Mouse (Mus musculus): ENCODE results near the gene Qprt.

Qprt gene

DNA sequence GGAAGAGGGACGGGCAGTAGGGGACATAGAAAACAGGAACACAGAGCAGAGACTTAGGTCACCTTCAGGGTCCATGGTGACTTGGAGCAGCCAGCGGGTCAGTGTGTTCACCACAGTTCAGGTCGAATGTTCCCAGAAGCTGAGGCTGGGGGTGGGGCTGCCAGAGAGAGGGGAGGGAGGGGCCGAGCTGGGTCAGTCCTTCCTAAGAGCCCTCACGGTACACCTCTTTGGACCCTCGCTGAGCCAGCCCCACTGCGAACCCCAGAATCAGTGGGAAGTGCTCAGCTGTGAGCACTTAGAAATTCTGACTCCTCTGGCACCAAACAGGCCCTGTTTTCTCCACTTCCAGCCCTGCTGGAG, at the start of gene Qprt:
Qprt (minus strand) TSS at position 316 of the 360 bp plus-strand sequence.
- no peak for DNase-seq

DNA sequence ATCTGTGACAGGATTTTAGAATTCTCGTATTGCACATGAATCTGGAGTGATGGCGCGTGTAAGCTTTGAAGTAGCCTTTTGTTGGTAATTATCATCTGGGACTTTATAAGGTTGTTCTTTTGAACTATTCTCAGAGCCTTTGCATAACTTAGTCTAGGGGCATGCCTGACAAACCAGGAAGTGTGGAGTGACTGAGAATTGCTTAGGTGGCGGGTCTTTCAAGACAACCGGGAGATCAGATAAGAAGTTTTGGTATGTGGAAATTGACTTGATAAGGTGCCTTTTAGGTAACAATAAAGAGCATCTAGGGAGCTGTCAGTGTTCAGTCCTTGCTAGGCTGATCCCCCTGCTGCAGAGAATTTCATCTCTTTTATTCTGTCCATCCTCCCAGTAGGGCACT, 44.5 kb upstream of the Qprt start:
- no peak for DNase-seq

DNA sequence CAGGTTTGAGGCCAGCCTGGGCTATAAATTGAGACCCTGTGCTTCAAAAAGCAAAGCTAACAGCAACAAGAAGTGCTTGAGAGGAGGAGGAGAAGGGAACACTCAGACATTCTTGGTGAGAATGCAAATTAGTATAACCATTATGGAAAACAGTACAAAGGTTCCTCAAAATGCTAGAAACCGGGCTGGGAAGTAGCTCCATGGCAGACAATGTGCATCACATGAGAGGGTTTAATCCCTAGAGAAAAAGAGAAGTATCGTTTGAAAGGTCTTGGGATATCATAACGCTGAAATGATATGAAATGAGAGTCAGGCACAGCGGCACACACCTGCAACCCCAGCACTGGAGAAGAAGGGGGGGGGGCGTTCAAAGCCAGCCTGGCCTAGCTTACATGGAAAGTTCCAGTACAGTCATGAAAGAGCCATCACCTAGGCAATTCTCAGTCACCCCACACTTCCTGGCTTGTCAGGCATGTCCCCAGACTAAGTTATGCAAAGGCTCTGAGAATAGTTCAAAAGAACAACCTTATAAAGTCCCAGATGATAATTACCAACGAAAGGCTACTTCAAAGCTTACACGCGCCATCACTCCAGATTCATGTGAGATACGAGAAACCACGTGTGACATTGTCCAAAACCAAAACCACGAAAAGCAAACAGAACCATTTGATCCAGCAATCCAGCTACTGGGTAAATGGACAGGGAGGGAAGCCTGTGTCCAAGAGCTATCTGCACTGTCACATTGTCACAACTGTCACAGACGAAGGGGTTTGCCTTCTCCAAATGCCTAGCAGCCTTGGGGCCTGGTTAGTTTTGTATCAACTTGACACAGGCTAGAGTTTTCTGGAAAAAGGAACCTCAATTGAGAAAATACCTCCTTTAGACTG, 43.8 kb upstream of the Qprt start:
- DNase-seq: no peak

DNA sequence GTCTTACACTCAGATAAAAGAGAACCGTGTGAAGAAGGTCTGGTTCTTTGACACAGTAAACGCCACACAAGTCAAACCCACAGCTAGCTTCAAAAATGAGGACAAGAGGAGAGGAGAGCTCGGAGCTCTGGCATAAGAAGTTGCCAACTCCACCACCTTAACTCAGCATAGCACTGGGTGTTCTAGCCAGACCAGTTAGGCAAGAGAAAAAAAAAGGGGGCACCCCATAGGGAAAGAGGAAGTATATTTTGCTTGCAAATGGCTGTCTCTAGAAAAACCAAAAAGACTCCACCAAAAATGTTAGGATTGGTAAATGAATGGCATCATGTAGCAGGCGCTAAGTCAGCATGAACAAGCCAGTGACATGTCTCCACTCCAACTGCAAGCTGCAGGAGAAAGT, 42.0 kb upstream of the Qprt start:
- DNase-seq: no peak

DNA sequence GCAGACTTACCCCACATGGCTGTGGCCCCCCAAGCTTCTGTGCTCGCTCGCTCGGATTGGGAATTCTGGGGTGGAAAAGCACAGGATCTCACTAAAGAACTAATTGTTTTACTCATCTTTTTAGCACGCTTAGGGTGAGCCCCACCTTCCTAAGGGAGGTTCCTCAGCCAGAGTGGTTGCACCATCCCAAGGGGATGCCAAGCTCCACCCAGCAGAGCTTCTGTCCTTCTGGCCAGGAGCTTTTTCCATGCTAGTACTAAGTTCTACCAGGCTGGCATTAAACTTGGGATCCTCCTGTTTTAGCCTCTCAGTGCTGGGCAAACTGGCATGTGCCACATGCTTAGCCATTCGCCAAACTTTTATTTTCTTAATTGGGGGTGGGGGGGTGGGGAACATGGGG, 40.5 kb upstream of the Qprt start:
- DNase-seq: no peak

DNA sequence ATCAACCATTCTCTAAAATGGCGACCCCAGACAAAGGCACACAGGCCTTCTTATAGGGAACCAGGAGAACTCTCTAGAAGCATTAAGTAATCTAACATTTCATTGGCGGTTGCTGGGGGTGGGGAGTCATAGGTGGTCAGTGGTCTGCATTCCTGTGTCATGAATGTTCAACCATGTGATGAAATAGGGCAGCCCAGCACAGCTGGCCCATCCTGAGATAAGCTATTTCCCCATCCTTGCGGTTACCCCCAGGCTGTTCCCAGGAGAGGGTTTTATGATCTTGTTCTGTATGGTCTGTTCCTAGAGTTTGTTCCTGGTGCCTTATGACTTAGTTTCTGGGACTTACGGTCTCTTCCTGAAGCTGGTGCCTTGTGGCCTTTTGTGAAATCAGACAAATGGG, 35.5 kb upstream of the Qprt start:
- peak; percentile 96 for DNase-seq

DNA sequence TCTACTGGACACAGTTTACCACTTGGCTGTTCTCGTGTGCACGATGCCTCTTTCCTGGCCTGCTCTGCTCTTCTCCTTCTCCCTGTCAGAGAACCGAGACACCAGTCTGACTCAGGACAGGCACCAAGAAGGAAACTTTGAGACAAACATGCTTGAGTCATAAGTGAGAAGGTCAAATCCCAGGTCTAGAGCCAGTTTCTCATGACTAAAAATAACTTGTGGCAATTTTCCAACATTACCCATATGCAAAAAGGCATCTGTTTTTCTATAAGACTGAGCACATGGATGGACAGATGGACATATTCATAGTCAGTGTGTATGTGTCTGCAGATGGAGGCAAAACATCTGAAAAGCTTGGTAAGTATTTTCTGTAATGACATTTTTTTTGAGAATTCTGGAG, 31.5 kb upstream of the Qprt start:
- no peak for DNase-seq

DNA sequence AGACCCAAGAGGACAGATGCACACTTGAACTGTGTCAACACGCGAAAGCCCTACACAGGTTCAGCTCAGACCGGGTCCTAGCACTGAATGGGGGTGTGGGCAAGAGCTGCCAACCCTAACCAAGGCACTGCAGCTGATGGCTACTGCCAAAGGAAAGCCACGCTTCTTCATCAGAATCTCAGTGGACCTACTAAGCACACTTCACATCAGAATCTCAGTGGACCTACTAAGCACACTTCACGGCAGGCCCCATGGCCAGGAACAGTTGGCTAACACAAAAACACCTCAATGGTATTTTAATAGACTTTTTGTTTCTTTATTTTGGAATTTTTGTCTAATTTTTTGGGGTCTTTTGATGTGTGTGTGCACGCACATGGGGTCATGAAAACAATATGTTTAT, 30.4 kb upstream of the Qprt start:
- no peak for DNase-seq

DNA sequence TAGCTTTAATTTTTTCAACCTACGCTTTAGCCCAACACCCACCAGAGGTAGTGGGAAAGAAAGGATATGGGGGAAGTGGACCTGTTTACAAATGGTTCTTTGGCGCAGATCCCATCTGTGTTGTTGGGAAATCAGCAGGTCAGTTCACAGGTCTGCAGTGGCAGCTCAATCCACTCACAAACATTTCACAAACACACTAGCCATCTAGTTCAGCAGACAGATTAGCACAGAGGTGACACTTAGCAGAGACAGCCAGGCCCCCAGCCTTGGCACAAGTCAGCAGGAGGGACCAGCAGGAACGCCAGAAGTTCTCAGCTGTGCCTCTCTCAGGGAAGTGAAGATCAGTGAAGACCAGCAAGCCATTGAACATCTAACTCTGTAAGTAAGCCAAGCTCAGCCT, 25.9 kb upstream of the Qprt start:
- DNase-seq: no peak

DNA sequence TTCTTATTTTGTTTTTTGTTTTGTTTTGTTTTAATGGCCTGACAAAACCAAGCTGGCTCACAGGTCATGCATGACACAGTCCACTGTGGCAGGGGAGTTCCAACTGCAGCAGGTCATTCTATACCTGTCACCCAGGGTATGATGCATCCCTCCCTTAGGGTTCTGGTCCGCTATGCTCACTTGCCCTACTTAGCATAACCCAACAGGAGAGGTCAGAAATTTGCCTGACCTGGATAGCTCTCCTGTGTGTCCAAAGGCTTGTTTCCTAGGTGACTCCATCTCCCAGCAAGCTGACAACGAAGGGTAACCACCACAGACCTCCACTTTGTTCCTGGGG, 24.2 kb upstream of the Qprt start:
- no peak for DNase-seq

DNA sequence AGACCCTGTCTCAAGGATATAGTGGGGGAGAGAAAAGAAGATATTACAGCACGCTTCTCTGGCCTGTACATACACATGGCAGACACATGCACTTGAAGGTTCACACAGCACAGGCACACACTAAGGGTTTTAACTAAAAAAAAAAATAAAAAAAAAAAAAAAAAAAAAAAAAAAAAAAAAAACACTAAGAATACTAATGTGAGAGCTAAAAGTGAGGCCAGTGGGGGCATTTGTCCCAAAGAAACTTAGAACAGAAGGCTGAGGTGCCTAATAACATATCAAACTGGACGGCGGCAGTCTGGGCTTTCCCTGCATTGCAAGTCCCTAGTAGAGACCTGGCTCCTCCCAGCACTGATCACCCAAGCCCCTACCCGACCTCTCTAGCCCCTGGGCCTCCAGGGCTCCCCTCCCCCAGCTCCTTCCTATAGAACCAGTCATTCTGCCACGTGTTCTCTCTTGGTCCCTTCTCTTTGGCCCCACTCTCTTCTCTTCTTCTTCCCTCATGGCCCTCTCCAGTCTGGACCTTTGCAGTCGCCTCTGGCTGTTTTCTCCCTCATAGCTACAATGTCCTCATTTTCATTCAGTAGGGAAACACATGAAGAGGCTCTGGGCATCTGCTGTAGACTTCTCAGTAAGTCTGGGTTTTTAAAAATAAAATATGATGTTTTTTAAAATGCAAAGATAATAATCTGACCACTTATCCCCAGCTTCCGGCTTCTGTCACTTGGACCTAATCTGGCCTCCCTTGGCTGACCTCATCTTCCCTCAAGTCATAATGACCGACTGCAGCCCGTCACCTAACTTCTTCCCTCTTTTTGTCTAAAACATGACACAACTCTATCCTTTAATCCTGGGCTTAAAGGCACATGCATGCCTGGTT, 23.6 kb upstream of the Qprt start:
- no peak for DNase-seq

DNA sequence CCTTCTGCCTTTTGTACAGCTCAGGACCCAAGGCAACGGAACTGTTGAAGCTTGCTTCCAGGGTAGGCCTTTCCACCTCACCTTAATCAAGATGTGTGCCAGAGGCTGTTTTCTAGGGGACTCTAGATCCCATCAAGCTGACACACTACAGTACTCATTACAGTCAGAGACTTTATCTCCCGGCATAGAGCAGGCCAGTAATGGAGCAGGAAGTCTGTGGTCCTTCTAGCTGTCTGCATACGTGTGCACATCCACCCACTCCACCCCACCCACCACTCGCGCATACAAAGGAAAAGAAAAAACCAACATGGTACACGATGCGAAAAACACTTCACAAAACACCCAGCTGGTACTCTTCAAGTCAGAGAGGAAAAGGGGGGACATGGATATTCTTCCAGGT, 22.4 kb upstream of the Qprt start:
- no peak for DNase-seq

DNA sequence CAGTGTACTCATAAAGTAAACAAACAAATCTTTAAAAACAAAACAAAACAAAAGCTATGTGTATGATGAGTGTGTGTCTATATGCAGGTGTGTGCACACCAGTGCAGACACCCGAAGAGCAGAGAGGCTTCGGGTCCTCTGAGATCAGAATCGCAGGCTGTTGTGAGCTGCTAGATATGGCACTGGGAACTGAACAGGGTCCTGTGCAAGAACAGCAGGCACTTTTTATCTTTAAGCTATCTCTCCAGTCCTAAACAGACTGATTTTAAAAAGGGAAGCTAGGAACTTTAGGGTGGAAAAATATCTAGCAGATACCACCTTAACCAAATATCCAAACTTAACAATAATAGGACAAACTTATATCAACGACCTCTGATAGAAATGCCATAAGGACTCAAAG, 20.6 kb upstream of the Qprt start:
- no peak for DNase-seq

DNA sequence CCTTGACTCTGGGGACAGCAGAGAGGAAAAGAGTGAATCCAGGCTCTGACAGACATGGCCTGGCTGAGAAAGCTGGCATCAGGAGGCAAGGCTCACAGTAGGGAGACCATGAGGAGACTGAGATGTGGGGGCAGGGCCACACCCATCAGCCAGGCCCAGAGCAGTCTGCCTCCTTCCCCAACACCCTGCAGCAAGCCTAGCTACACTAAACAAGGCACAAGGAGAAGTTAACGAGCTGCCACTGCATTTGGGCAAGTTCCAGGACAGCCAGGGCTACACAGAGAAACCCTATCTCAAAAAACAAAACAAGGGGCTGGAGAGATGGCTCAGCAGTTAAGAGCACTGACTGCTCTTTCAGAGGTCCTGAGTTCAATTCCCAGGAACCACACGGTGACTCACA, 20.2 kb upstream of the Qprt start:
- no peak for DNase-seq

DNA sequence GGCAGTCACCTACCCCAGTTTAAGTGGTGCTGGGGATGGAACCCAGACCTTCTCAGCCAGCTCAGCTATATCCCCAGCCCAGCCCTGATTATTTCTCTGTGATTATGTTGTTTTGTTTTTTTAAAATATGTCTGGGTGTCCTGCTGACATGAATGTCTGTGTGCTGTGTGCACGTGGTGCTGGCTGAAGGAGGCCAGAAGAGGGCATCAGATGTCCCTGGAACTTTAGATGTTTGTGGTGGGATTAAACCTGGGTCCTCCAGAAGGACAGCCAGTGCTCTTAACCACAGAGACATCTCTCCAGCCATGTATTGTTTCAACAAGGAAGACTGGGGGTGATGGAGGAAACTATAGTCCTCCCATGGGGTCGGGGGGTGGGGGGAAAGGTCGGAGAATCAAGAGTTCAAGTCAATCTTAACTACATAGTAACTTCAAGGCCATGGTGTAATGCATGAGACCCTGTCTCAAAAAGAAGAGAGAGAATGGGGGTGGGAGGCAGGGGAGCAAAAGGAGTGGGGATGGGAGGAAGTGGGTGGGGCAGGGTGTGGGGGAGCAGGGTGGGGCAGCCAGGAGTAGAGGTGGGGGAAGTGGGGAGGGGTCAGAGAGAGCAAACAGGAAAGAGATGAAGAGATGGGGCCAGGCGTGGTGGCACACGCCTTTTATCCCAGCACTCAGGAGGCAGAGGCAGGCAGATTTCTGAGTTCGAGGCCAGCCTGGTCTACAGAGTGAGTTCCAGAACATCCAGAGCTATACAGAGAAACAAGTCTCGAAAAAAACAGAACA, 18.8 kb upstream of the Qprt start:
- no peak for DNase-seq

DNA sequence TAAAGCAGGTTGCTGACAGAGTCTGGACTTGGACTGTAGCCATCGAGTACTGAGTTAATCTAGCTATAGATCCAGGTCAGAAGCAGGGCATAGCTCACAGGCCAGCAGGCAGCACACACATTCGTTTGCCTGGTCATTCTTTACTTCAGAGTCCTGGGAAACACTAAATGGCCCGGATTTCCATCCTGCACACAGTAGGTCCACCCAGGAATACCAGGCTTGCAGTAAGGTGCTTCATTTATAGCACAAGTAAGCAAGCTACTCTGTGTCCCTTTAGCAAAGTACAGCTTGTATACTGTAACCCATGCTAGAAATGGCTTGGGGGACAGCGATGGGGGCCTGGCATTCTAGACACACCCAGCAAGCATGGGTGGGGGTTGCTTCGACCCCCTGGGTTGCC, 17.5 kb upstream of the Qprt start:
- DNase-seq: no peak

DNA sequence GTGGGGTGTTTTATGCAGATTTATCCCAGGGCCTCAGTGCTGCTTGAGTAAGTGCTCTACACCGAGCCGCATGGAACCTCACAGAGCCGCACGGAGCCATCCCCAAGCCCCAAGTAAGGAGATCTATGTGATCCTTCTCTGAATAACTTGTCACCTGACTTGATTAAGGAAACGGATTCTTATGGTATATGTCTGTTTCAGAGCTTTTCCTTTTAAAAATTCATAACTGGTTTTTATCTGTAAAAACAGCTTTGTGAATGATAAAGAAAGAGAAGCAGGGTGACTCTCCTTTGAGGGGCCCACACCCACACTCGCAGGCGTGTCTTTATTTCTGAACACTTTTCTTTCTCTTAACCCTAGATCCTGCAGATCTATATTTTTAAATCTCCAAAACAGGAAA, 17.1 kb upstream of the Qprt start:
- DNase-seq: no peak

DNA sequence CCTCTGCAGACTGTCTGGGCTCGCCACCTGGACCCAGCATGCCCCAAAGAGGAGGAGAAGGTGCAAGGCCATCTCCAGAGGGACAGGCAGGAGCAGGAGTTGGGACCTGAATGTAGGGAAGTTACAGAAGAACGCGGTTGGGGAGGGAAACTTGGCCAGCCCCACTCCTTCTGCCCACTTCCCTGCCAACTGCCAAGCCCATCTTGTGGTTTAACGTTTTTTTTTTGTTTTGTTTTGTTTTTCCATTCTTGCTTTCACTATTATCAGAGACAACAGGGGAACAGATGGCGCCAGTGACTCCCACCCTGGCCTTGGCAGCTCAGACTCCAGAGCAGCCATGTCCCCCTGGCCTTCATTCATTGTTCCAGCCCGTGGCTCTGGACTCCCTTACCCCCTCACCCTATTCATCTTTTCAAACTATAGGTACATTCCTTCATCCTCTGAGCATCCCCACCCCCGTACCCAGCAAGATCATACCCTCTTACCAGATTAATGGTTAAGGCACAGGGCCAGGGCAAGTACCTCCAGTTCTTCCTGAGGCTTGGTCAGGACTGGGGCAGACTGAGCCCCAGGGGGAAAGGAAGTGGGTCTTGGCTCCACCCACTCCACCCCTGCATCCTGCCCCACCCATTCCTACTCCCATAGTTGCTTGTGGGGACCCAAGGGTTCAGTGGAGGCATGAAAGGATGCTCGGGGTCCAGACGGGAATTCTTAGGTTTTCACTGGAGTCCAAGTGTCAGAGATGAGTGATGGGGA, 15.4 kb upstream of the Qprt start, which contains the start of gene Spn:
Spn (minus strand) TSS at position 562 of the 756 bp plus-strand sequence.
- DNase-seq: no peak

DNA sequence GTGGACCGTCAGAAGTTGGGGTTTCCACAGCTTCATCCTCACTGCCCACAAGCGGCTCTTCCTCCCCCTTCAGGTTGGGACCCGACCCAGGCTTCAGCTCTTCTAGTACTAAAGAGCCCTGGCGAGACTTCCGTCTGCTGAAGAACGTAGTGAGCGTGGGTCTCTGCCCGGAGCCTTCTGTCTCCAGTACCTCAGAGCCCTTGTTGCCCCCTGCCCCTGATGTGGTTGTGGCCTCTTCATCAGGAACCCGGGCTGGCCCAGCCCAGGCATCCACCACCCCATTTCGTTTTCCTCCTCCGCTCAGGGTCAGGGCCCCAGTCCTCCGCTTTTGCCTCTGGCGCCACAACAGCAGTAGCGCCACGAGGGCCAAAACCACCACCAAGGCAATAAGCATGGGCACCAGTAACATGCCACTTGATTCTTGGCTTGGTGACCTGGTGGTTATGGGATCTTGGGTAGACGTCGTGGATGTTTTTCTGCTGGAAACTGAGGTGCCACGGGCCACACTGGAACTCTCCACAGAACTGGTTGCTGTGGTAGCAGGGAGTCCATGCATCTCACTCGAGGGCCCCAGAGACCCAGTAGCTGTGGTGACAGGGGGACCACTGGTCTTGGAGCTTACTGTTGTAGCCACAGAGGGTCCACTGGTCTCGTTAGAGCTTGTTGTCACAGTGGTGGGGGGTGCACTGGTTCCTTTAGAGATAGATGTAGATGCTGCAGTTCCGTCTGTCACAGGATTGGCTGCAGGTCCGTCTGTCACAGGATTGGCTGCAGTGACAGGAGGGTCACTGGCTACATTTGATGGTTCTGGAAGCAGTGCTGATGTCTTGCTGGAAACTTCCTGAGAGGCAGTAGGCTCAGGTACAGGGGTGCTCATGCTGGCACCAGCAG, 14.4 kb upstream of the Qprt start:
- DNase-seq: no peak

DNA sequence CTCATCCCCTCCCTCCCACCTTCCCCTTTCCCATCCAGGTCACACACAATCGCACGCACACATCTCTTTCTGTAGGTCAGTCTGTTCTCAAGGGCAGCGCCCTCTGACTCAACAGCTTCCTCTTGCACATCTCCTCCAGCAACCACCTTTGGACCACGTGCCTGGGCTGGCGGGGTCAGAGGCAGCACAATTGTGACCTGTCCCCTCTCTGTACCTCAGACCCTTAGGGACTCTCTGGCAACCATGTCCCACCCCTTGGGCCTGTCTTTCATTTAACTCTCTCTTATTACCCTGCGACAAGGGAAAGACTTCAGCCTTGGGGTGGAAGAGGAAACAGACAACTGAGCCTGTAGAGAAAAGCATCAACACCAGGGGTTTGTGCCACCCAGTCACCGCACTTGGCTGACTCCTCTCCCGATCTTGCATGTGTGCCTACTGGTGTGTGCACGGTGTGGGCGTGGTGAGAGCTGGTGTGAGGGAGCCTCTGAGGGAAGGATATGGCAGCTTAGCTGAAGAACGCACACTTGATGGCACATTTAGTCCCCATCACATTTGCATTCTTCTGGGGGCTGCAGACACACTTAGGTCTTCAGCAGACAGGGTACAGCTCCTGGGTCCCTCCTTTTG, 12.9 kb upstream of the Qprt start:
- DNase-seq: no peak

DNA sequence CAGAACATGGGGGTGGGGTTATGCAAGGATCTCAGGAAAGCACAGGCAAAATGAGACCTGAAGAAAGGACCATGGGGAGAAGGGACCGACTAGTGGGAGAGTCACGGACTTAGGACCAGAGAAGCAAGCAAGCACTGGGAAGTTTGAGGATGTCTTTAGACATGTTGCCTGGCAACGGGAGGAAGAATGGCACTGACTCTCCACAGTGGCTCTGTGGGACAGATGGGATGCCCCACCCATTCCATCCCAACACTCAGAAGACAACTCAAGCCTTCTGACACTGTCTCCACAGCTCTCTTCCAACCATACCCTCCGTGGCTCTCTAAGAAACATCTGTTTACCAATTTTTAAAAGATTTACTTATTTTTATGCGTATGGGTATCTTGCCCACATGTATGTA, 11.1 kb upstream of the Qprt start:
- no peak for DNase-seq

All from heart, adult 11 months (tissue).